Mouse (Mus musculus) C2C12 (cell line): ENCODE results near the gene Sgk2. TPM values are rescaled to one million over a fixed set of nuclear protein-coding genes. Genes with fewer than 3 reads are reported as not detected.

Experiments used
- H3K27me3 ChIP-seq: one replicate; pipeline ENCODE4 v1.6.1; 2011; ENCODE audit not compliant: control insufficient read depth, insufficient read depth, insufficient read length
- H3K36me3 ChIP-seq: one replicate; pipeline ENCODE4 v1.6.1; 2011; ENCODE audit not compliant: control insufficient read depth, insufficient read depth
- H3K4me3 ChIP-seq: one replicate; pipeline ENCODE4 v1.5.1; 2011; ENCODE audit warnings: mild to moderate bottlenecking, control low read depth; ENCODE audit not compliant: poor library complexity, insufficient read depth, severe bottlenecking
- H3K79me2 ChIP-seq: one replicate; pipeline ENCODE4 v1.6.1; 2011; ENCODE audit not compliant: control insufficient read depth, insufficient read depth
- H3K79me3 ChIP-seq: one replicate; pipeline ENCODE4 v1.6.1; 2011; ENCODE audit warnings: low read depth, control low read depth
- H3ac ChIP-seq: one replicate; pipeline ENCODE3; 2011; ENCODE audit warnings: low read depth; ENCODE audit not compliant: control insufficient read depth, insufficient read length
- CEBPB ChIP-seq: IDR thresholded peaks from one replicate; pipeline ENCODE4 v1.6.1; 2011; ENCODE audit warnings: low read depth, mild to moderate bottlenecking, control low read depth, moderate library complexity
- CTCF ChIP-seq: IDR thresholded peaks from one replicate; pipeline ENCODE4 v1.5.1; 2011; ENCODE audit not compliant: control insufficient read depth, insufficient read depth, insufficient read length
- FOSL1 ChIP-seq: IDR thresholded peaks from one replicate; pipeline ENCODE4 v1.8.0; 2011; ENCODE audit warnings: mild to moderate bottlenecking, low read length; ENCODE audit not compliant: poor library complexity, insufficient read depth, severe bottlenecking
- MAX ChIP-seq: IDR thresholded peaks from one replicate; pipeline ENCODE4 v1.6.1; 2011; ENCODE audit warnings: mild to moderate bottlenecking, control low read depth
- MYOD1 ChIP-seq: IDR thresholded peaks from one replicate; pipeline ENCODE4 v1.6.1; 2011; ENCODE audit warnings: low read depth; ENCODE audit not compliant: control insufficient read depth, insufficient read length
- MYOG ChIP-seq: IDR thresholded peaks from one replicate; pipeline ENCODE4 v1.6.1; 2011; ENCODE audit not compliant: control insufficient read depth, insufficient read length; ENCODE audit errors: extremely low read depth
- USF1 ChIP-seq: IDR thresholded peaks from one replicate; pipeline ENCODE4 v1.6.1; 2011; ENCODE audit warnings: low read depth, mild to moderate bottlenecking, control low read depth, moderate library complexity
- polyA plus RNA-seq: library from polyadenylated mRNA; unstranded; fragments of >200 nt; fragmentation: generic; extraction: Trizol; gene quantifications from one replicate; pipeline ENCODE4 v1.2.1, GENCODE M21; 2012; ENCODE audit warnings: missing spikeins

Sgk2 gene
- polyA plus RNA-seq, 1 experiment, result 0.07 TPM

DNA sequence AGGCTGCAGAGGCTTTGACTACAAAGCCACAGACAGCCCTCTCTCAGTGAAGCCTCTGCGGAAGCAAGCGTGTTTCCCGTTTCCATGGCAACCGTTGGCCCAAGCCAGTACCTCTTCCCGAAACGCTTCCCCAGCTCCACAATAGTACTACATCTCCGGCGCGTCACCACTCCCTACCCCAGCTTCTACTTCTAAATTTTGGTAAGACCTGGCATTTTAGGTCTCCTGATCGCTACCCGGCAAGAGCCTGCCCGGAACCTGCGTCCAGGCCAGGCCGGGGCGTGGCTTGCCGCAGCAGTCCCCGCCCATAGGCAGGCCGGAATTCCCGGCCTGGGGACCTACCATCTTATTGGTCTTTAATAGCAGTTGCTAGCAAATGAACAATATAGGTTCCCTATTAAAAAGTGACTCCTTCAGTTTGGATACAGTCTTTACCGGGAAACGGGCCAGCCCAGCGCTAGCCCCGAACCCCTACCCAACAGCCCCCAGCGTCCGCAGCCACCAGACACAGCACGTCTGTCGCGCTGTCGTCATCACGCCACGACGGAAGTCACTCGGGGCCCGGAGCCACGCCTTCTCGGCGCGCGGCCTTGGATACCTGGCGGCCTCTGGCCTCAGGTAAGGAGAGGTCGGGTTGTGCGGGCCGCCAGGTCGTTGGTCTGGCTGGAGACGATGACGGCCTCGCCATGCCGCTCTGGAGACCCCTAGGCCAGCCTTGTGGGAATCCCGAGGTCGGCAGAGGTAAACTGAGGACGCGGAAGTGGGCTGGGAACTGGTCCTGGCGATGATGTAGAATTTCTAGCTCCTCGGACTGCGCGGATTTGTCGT is 30.0 kb downstream of the Sgk2 start, which contains the start of gene Ift52:
Gene Ift52 (plus strand): TSS at position 439 of the 828 bp plus-strand sequence.
- Histone ChIP-seq H3K79me2 (peaks cover 15% of the 10 kb centered on the region), H3K36me3 (no peaks in the 10 kb centered on the region), H3K4me3 (peak within 1 kb of the TSS; percentile 99), H3ac (peak within 1 kb of the TSS; percentile 79), H3K27me3 (peaks cover 8% of the 10 kb centered on the region), H3K79me3 (peaks cover 8% of the 10 kb centered on the region)
- no peak for TF ChIP-seq CTCF
- peak; percentile 17 for TF ChIP-seq MAX

GRCm38 (mm10) chr2:163031289-163031688 is 44.2 kb downstream of the Sgk2 start:
- no peaks in the 10 kb centered on the region for H3K27me3 ChIP-seq
- H3K4me3 ChIP-seq, result no peak overlapping the region
- no peaks in the 10 kb centered on the region for H3K79me3 ChIP-seq
- no peaks in the 10 kb centered on the region for H3K79me2 ChIP-seq
- H3K36me3 ChIP-seq, result peaks cover 63% of the 10 kb centered on the region
- no peak overlapping the region for H3ac ChIP-seq
- TF ChIP-seq MYOD1 (no peak), CTCF (no peak), USF1 (no peak), FOSL1 (no peak), CEBPB (no peak), MAX (no peak)

- peaks cover 67% of the 10 kb centered on the region for H3K36me3 ChIP-seq
- H3ac ChIP-seq, result no peak overlapping the region
- H3K79me3 ChIP-seq, result no peaks in the 10 kb centered on the region
- TF ChIP-seq MYOD1 (no peak), USF1 (no peak), MYOG (no peak), CEBPB (no peak), CTCF (no peak), FOSL1 (no peak), MAX (no peak)
- no peaks in the 10 kb centered on the region for H3K79me2 ChIP-seq
- no peaks in the 10 kb centered on the region for H3K27me3 ChIP-seq
- no peak overlapping the region for H3K4me3 ChIP-seq
Observed at GRCm38 (mm10) chr2:163031757-163032156, 44.6 kb downstream of the Sgk2 start.

DNA sequence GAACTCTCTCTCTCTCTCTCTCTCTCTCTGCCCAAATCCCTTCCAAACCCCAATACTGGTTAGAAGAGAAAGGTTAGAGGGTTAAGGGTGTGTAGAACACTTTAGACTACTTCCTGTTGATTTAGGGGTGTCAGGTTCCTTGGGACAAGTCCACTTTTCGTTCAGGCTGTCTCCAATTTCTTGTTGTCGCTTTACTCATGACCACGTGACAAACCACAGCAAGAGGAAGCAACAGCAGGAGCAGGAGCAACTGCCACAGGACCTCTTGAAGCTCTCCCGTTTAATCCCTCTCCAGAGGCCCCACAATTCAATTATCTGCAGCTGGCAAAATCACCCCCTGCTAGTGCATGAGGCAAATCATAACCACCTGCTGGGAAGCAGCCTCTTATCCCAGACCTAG is 45.5 kb downstream of the Sgk2 start:
- Histone ChIP-seq H3K79me2 (no peaks in the 10 kb centered on the region), H3K4me3 (no peak overlapping the region), H3K36me3 (peaks cover 63% of the 10 kb centered on the region), H3K27me3 (no peaks in the 10 kb centered on the region), H3ac (no peak overlapping the region), H3K79me3 (no peaks in the 10 kb centered on the region)
- TF ChIP-seq FOSL1 (no peak), USF1 (peak; percentile 30), MAX (no peak)

DNA sequence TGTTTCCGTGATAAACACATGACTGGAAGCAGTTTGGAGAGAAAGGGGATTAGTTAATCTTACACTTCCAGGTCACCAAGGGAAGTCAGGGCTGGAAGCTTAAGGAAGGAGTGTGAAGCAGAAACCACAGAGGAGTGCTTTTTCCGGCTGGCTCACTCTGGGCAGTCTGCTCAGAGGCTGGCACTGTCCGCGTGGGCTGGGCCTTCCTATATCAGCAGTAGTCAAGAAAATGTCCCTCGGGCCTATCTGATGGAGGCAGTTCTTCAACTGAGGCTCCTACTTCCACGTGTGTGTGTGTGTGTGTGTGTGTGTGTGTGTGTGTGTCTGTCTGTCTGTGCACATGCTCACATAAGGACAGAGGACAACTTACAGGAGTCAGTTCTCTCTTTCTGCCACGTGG is 52.8 kb downstream of the Sgk2 start:
- Histone ChIP-seq H3K79me2 (no peaks in the 10 kb centered on the region), H3K79me3 (no peaks in the 10 kb centered on the region), H3K36me3 (peaks cover 51% of the 10 kb centered on the region), H3K4me3 (no peak overlapping the region), H3K27me3 (no peaks in the 10 kb centered on the region), H3ac (no peak overlapping the region)
- no peak for TF ChIP-seq MYOG
- no peak for TF ChIP-seq FOSL1
- no peak for TF ChIP-seq CTCF
- TF ChIP-seq MYOD1, result no peak
- TF ChIP-seq MAX, result no peak
- TF ChIP-seq USF1, result no peak

DNA sequence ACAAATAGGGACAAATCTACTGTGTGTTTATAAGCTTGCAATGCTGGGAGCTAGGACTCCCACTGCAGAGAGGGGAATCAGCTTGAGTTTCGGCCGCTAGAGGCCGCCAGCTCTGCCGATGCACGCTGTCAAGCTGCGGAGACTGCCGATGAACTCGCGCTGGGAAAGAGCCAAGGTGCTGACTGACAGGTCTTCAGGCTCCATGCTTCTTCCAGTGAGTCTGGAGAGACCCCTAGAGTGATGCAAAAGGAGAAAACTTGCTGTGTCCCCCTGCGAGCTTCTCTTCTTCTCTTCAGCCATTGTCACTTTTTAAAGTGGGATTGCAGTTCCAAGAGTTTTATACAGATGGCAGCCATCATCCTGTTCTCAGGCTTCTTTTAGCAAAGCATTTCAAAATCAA is 61.0 kb downstream of the Sgk2 start:
- Histone ChIP-seq H3K4me3 (no peak overlapping the region), H3K79me3 (no peaks in the 10 kb centered on the region), H3ac (no peak overlapping the region), H3K79me2 (no peaks in the 10 kb centered on the region), H3K36me3 (peaks cover 39% of the 10 kb centered on the region), H3K27me3 (no peaks in the 10 kb centered on the region)
- peak; percentile 82 for TF ChIP-seq CTCF
- TF ChIP-seq MYOG, result no peak
- no peak for TF ChIP-seq CEBPB

DNA sequence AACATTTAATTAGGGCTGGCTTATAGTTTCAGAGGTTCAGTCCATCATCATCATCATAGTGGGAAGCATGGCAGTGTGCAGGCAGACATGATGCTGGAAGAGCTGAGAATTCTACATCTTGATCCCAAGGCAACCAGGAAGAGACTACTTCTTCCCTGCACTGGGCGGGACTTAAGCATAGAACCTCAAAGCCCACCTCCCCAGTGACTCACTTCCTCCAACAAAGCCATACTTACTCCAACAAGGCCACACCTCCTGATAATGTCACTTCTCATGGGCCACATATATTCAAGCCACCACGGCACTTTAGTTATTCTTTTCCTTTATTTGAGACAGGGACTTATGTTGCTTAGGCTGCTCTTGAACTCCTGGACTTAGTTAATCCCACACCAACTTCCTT is 62.0 kb downstream of the Sgk2 start:
- H3K4me3 ChIP-seq, result no peak overlapping the region
- H3K79me2 ChIP-seq, result no peaks in the 10 kb centered on the region
- no peaks in the 10 kb centered on the region for H3K27me3 ChIP-seq
- H3ac ChIP-seq, result no peak overlapping the region
- no peaks in the 10 kb centered on the region for H3K79me3 ChIP-seq
- H3K36me3 ChIP-seq, result peaks cover 31% of the 10 kb centered on the region
- TF ChIP-seq MAX, result no peak
- no peak for TF ChIP-seq MYOG
- no peak for TF ChIP-seq FOSL1
- TF ChIP-seq CTCF, result no peak
- TF ChIP-seq MYOD1, result no peak
- no peak for TF ChIP-seq CEBPB
- no peak for TF ChIP-seq USF1
